Mouse (Mus musculus): ENCODE measurements around the gene Sh2b2.

Sh2b2 gene

DNA sequence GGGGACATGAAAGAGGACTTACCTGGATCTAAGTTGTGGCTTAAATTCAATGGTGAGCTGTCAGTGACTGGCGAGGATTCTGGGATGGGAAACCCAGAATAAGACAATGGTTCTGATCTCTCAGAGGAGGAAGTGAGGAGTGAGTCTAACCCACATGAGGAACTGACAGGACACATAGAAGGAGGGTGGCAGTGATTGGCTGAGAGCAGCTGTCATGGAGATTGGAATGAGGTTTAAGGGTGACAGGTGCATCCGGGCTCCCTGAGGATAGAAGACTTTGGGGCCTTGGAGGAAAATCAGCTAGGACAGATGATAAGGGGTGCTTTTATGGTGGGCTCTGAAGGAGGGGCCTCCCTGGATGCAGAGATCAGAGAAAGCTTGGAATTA lies at the start of gene Sh2b2:
Gene Sh2b2, minus strand, starts transcription at position 105 of the 387 bp plus-strand sequence.
- no peak for DNase-seq (ENCODE audit: extremely low spot score, low spot score)

DNA sequence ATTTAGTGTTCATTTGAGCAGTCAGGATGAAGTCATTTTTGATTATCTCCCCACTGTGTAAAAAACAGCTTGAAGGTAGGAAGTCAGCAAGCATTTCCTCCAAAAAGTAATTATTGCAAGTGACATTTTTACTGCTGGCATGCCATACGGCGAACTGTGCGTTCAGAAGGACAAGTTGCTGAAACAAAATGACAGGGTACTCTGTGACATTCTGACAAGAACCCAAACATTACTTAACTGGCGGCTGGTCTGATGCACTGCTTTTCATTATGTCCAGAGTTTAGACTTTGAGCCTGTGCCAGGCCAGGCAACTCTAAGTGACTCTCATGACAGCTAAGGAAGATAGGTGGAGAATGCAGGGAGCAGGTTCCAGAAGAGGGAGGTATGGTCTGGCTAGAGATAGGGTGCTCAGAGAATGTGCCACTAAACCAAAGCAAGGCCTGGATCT lies 46.6 kb upstream of the Sh2b2 start:
- no peak for DNase-seq (ENCODE audit: extremely low spot score, low spot score)

DNA sequence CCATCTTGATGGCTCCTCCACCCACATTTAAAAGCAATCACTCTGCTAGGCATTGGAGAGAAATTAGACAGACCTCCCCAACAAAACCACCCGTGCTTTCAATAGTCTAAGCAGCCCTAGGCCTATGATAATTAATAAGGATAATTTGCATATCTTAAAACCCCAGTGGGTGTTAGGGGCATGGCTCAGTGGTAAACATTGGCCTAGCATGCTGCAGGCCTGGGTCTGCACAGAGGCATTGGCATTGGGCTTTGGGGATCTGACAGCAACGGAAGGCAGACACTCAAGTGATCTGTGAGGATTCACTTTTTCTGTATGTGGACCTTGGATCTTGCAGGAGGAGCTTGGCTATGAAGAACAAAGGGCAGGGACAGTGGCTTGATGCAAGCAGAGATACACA lies 46.0 kb upstream of the Sh2b2 start:
- no peak for DNase-seq (ENCODE audit: extremely low spot score, low spot score)

DNA sequence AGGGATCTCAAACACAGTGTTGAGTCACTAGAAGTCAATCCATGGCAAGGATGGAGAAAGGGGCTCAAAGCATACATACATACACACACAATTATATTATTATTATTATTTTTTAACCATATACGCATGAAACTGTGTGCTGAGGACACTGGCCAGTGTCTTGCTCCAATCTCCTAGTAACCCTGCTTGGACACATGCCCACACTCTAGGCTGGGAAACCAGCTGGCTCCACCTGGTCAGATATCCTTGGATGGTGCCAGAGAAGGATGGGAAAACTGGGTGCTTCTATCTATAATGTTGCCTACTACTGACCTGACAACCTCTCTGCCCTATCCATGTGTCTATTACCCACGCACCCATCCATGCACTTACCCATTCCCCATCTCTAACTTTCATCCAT lies 45.2 kb upstream of the Sh2b2 start:
- DNase-seq (ENCODE audit: extremely low spot score, low spot score), result no peak

DNA sequence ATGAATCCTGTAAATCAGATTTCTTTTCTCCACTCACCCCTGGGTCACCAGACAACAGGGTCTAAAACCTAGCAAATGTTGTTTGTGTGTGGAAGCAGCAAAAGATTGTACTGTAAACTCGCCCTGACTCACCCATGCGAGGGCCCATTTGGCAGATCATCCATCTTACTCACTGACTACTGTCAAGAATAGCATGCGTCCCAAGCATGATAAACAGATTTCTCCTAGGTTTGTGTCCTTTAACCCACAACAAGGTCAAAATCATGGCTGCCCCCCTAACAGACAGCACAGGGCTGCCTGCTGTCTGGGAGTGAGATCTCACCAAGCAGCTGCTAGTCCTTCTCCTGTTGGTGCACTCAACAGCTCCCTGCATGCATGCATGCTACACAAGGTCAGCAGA lies 43.4 kb upstream of the Sh2b2 start:
- no peak for DNase-seq (ENCODE audit: extremely low spot score, low spot score)

DNA sequence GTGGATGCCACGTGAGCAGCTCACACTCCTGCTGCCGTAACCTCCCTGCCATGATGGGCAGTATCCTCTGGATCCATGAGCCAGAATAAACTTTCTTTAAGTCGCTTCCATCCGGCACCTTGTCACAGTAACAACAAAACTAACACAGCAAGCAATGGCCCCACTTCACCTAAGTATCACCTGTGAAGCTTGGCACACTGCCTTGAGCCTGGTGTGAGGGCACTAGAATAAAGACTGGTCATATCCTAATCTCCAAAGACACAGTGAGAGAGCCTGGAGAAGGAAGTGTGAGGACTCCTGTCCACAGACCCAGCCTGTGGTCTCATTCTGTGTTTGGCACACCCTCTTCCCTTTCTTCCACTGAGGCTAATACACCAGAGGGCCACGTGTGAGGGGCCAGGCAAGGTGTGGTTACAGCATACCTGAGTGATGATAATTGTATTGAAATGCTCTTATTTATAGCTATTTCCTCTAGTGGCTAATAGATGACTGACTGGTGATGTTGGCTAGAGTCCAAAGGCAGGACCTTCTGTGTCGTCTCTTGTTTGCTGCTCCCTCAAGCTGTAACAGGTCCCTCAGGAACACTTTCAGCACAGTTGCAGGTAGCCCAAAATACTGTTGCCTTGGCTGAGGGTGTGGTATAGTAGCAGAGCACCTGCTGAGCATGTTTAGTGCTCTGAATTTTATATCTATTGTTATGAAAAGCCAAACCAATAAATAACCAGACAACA lies 42.2 kb upstream of the Sh2b2 start:
- no peak for DNase-seq (ENCODE audit: extremely low spot score, low spot score)

DNA sequence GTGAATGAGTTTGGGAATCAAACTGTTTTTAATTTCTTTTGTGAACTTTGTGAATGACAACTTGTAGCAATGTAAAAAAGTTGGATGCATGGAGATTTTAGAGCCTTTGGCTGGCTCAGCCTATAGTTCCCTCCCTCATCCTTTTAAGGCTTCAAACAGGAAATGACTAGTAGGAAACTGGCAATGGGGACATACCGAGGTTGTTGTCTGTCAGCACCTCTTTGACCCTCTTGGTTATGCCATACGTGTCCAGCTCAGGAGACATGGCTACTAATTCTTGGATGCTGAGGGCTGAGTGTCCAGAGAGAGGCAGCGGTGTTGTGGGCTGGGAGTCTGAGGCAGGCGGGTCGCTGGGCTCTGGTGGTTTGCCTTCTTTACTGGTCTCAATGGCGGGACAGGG lies 40.2 kb upstream of the Sh2b2 start:
- DNase-seq (ENCODE audit: extremely low spot score, low spot score), result no peak

DNA sequence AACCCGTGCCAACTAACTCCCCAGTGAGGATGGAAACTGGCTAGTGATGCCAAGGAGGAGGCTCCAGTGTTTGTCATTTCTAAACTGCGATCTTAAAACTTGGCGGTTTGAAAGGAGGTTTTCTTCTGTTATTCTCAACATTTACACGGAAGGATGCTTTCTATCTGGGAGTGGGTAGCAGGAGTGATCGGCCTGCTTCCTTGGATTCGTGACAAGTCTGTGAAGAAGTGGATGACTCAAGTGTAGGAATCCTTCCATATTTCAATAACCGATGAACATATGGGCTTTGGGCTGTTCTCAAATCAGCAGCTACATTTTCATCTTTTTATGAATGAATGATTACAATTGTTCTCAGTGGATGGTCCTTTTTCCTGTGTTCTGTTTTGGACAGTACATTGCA lies 38.8 kb upstream of the Sh2b2 start:
- no peak for DNase-seq (ENCODE audit: extremely low spot score, low spot score)

DNA sequence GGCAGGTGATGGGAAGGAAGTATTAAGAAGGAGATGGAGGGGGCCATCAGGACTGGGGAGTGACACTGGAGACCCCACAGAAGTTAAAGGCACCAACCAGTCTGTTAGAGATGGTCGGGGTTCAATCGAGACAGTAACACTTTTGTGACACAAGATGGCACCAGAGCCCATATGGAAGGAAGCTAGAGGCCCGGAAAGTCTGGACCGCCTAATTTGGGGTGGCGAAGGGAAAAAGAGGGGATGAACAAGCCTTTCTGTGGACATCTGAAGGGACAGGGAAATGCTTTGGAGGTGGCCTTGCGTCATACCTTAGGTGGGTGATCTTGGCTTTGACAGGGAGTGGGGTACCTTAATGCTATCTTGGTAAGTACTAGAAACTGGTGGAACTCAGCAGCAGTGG lies 35.0 kb upstream of the Sh2b2 start:
- DNase-seq (ENCODE audit: extremely low spot score, low spot score), result no peak

DNA sequence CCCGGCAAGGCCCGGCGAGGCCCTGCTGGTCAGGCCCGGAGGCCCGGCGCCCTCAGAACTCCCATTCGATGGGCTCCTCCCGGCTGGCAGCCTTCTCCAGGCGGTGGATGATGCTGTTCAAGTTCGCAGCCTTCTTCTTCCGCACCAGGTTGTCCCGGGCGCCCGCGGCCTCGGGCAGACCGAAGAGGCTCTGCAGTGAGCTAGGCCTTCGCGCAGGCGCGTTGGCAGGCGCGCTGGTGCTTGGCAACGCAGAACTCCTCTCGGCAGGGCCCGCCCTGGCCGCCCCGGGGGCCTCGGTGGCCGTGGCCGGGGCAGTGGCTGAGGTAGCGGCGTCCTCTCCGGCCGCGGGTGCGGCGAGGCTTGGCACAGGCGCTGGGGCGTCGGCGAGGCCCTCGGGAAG lies 28.4 kb upstream of the Sh2b2 start:
- DNase-seq (ENCODE audit: extremely low spot score, low spot score), result no peak

DNA sequence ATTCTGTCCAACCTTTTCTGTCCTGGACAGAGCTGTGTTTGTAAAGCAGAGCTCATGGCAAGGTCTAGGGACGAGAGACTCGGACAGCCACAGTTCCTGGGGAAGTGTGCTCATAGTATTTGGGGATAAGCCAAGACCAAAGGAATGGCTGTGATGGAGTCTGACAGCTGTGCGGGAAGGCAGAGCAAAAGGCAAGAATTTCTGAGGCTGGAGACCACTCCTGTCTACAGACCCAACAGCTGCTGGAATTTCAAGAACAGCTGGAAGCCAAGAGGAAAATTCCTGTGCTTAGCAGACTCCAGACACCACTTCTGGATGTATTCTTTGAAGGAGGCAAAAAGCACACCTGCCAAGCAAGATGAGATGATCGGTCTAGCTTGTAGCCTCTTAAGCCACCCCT lies 23.6 kb upstream of the Sh2b2 start:
- no peak for DNase-seq (ENCODE audit: extremely low spot score, low spot score)

DNA sequence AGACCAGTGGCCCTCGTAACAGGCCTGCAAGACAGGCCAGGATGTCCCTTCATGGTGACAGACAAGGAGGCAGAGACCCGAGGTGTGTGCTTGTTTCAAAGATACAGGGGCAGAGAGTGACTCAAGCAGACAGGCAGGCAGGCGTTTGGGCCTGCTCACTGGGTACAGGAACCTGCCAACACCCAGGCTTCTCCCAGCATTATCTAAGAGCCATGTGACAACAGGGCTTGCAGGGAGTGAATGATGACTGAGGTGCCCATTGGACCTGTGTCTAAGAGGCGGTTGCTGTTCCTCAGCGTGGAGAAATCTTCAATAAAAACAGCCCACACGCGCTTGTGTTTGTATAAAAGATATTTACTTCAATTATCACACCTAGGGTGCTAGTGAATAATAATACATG lies 19.7 kb upstream of the Sh2b2 start:
- no peak for DNase-seq (ENCODE audit: extremely low spot score, low spot score)

DNA sequence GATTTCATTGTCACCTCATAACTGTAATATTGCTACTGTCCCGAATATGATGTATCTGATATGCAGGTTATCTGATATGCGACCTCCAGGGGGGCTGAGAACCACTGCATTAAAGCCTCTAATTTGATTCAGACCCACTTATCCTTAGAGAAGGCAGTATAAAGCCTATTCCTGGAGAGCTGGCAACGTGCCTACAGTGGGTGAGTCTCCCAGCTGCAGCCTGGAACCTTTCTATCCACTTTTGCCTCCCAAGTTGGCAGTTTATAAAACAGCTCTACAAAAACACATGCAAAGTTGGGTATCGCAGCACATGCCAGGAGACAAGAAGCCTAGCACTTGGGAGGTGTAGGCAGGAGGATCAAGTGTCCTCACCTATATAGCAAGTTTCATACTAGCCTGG lies 17.0 kb upstream of the Sh2b2 start:
- no peak for DNase-seq (ENCODE audit: extremely low spot score, low spot score)

DNA sequence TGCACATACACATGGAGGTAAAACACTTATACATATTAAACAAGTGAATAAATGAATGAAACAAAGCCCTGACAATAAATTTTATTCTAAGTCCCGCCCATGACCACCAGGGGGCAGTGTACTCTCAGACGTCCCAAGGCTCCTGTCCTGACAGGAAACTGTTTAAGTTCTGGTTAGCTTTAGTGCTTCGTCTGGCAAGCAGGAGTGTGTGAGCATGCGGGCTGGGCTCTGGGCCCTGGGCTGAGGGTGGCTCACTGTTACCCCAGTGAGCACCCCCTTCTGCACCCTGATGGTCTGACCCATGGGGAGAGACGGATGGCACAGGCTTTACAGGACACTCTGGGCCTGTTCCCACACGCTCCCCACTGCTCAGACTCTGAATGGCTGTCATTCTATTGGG lies 12.6 kb upstream of the Sh2b2 start:
- peak; percentile 66 for DNase-seq (ENCODE audit: extremely low spot score, low spot score)

DNA sequence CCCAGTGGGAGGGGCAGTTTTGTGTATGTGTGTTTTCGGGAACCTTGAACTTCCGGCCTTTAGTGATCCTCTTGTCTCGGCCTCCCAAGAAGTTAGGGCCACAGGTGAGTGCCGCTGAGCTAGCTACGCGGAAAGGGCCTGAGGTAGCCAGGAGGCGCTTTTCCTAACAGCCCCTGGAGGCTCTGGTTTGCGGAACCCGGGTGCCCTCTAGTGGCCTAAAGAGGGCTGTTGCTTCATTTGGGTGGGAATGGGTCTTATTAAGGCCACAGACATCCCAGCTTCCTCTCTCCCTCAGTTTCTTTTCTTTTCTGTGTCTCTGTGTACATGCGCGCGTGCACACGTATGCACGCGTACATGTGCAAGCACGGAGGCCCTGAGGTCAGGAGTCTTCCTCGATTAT lies 6.5 kb upstream of the Sh2b2 start:
- DNase-seq (ENCODE audit: extremely low spot score, low spot score), result peak; percentile 82

DNA sequence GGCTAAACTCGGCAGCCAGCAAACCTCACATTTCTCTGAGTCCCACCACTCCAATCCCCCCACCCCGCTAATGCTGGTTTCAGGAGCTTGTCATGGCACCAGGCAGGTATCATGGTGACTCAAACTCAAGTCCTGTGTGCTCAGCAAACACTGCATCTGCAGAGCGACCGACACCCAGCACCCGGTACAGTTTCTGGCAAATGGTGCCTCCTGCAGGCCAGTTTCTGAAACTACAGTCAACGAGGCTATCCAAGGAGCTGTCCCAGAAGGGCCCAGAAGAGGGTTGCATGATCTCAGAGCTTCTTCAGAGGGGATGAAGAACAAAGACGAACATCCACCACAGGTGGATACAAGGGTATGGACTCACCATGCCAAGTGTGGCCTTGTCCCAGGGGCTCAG lies 4.6 kb upstream of the Sh2b2 start:
- DNase-seq (ENCODE audit: extremely low spot score, low spot score), result no peak

DNA sequence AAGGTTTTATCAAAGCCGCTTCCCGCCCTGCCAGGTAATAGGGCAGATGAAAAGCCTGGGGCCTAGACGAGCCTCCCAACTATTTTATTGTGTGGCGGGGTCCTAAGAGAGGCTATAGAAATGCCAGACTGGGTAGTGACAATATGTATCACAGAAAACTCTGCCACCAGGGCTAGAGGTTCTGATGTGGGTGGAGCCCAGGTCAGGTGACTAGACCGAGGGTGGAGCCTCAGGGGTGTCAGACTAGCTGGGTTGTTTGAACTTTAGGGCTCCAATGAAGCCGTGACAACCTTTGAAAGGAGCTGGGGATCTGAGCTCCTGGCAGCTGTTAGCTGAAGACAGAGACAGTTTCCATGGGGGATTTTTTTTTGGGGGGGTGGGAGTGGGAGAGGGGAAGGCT lies 2.1 kb upstream of the Sh2b2 start:
- no peak for DNase-seq (ENCODE audit: extremely low spot score, low spot score)

DNA sequence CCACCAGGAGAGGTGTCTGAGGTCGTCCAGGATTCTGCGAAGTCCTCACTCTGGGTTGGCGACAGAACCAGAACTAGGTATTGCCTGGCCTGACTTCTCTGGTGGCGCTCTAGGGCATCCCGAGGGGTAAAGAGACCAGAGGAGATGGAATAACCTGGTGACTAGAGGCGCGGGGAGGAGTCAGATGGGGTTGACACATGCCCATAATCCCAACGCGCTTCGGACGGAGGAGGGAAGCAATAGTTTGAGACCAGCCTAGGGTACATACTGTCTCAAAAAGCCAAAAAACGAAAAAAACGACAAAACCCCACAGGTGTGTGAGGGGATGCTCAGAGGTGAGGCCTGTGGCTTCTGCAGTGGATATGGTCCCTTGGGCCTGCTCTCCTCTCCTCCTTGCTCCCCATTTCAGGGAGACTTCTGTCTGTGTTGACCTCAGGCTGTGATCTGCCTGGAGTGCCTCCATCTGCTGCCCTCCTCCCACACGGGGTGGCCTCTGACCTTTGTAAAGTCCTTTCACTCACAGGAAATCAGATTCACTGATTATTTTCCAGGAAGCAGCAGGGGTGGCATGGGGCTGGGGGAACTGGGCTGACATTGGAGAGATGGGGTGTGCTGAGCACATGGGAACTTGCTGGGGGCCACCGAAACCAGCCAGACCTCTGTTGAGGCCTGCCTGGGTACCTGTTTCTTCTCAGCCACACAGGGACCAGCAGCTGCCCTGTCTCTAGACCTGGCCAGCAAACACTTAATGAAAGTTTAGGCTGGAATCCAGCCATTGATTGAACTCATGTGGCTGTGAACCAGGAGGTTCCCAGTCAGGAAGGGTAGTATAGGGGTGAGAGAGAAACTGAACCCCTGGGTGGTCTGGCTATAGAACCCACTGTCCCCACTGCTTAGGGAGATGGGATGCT lies 560 bp downstream of the Sh2b2 start:
- DNase-seq (ENCODE audit: extremely low spot score, low spot score), result peak; percentile 36

DNA sequence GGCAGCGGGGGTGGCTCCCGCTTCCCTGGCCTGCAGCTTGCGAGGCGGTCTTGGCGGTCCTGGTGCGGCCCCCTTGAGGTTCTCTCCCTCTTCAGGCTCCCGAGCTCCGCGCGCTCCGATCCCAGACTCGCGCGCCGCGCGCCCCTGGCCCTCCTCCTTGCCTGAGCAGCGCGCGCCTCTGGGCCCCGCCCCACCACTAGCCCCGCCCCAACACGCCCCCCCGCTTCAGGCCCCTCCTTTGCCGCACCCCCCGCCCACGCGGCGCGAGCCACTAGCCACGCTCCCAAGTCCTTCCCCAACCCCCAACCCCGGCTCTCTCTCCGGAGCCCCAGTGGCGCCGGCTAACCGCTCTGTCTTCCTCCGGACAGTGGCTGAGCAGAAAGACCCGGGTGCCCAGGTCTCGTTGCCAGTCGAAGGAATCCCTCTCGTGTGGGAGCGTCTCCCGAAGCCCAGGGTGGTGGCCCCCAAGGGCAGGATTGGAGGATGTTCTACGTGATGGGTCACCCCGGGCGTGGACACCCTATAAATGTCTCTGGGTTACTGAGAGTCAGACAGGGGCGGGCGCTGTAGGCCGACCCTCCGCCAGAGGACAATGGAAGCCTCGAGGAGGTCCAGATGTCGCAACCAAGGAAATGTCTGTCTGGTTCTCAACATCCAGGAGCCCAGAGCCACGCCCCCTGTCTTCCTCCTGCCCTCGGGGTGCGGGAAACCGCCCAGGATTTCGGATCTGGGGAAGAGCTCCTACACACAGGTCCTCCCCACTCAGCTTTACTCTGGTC lies 1.4 kb downstream of the Sh2b2 start:
- peak; percentile 89 for DNase-seq (ENCODE audit: extremely low spot score, low spot score)

DNA sequence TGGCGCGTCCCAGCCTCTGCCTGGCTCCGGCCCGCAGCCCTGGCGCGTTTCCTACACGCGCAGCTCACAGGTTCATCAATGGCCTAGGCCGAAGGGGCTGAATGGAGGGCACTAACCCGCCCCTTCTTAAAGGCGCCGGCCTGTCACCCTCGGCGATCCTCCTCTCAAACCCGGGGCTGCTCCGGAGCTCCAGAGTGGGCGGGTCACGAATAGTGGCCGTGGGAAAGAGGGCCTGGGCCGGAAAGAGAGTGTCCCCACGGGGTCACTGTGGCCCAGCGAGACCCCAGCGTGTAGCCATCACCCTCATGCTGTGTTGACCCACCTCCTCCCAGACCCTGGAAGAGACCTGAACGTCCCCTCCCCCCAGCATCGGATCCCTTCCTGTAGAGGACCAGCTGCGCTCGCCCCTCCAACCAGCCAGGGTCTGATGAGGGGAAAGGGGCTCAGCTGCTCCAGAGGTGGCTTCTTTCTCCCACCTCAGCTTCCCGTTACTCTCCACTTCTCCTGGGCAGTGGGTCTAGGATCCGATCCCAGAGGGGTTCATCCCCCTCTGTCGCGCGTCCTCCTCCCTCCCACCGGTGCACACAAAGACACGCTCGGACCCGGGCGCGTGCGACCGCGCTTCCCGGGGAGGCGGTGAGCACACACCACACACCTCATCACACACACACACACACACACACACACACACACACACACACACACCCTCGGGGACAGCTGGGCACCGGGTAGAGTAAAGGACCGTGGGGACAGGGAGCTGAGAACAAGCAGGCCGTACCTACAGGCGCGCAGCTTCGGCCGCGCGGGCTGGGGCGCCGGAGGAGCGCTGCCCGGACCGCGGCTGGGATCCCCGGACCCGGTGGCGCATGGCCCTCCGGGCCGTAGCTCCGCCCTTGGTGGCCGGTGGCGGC lies 2.2 kb downstream of the Sh2b2 start:
- DNase-seq (ENCODE audit: extremely low spot score, low spot score), result peak; percentile 72

DNA sequence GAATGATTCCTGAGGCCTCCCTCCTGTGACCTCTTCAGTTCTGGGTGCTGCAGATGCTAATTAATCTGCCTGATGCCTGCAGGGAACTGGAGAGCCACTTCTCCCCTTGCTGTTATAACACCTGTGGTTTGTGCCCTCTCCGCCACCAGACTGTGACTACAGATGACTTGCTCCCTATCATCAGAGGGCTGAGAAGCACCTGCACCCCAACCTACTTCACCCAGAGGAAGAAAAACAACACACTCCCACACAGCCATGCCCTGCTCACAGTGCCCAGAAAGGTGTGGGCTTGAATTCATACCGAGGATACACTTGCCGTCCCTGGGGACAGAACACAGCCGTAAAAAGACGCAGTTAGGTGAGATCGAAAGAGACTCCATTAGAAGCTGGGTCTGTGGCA lies 5.2 kb downstream of the Sh2b2 start:
- no peak for DNase-seq (ENCODE audit: extremely low spot score, low spot score)
